Mouse (Mus musculus): Measurements from ENCODE around the gene Adamts15.

Gene Adamts15

DNA sequence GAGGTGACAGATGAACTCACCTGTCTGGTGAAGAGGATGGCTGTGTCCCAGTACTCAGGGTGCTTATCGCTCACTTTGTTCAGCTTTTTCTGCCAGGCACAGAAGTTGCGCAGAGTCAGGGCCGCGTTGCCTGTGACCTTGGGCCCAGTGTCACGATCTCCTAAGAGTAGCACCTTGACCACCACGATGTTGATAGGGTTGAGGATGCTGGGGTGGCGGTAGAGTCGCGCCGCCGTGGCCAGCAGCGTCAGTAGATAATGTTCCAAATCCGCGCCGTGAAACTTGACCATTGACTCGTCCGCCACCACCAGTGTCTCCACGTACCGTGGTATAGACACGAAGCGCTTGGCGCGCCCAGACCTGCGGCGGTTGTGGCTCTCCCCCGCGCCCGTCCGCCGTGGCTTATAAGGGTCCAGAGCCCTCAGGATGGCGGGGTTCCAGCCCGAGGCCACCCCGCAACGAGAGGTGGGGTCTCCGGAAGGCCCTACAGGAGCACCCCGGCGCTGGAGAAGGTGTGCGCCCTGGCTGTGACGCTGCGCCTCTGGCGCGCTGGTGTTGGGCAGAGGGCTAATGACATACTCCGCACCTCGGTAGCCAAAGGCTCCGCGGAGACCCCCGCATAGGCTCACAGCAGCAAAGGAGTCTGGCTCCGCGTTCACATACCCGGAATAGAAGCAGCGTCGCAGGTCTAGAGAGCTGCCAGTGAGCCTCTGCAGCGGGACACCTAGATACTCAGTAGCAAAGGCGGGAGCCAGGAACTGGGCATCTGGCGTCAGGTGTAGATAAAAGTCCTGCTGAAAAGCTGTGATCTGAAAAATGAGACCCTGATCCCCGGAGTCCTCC, 770 bp downstream of the Adamts15 start:
- DNase-seq, result no peak

- no peak for DNase-seq
These were observed 1.5 kb downstream of the Adamts15 start for GRCm38 (mm10) chr9:30920736-30921135.

DNA sequence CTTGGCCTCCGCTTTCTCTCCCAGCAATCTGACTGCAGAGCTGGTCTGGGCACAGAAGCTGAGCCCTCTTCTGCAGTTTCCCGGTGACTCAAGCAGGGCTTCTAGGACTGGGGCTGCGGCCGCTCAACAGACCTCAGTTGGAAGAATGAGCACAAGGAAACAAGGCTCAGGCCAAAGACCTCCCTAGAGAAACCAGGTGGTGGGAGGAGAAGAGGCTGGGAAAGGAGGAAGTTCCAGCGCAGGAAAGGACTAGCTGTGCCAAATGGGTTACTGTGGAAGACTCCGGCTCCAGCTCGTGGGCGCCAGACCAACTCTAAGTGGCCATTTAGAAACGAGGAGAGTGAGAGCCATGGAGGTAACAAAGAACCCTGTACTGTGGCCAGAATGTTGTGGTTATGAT, 2.6 kb downstream of the Adamts15 start:
- no peak for DNase-seq

GRCm38 (mm10) chr9:30918466-30919356, 3.5 kb downstream of the Adamts15 start:
- no peak for DNase-seq

DNA sequence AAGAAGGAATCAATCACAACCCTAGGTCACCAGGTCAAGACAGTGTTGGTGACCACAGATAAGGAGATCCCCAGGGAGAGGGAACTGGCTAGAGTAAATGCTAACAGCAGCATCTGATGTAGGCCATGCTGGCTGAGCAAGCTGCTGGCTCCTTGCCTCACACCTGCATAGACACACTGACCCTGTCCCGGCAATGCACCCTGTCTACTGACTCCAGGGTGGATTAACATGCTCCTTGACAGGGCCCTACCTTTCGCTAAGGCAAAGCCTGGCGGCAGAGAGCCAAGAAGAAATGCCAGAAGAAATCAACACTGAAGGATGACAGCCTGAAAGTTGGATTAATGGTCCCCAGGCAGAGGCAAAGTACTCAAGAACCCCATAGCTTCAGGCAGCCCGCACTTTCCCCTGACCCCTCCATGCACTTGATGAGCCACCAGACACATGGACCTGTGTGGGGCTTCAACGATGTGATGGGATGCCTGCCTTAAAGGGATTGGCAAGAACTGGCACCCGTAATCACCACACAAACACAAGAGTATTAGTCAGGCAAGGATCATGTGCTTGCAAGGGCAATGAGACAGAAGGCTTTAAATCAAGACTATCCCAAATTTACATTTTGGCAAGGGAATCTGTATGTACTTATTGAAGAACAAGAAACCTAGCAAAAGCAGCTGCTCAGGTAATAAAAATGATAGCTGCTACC, 5.8 kb downstream of the Adamts15 start:
- no peak for DNase-seq

DNA sequence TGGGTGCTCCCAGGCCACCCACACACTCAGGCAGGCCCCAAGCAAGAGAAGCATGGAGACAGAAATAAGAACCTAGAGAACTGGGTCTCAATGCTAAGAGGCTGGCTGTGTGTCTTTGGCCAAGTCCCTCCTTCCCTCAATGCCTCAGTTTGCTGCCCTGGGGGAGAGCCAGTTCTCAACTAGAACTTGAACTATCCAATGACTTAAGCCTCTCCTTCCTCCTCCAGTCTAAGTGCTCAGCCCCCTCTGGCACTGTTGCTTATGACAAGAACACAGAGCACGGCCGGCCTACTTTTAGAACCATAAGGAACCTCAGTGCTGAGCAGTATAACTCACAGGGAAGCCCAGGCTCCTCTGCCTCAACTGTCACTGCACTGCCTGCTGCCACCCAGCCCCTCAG, 8.0 kb downstream of the Adamts15 start:
- DNase-seq, result no peak

GRCm38 (mm10) chr9:30913429-30913828, 8.8 kb downstream of the Adamts15 start:
- no peak for DNase-seq

- DNase-seq, result no peak
These were observed 10.1 kb downstream of the Adamts15 start for GRCm38 (mm10) chr9:30912161-30912560.

DNA sequence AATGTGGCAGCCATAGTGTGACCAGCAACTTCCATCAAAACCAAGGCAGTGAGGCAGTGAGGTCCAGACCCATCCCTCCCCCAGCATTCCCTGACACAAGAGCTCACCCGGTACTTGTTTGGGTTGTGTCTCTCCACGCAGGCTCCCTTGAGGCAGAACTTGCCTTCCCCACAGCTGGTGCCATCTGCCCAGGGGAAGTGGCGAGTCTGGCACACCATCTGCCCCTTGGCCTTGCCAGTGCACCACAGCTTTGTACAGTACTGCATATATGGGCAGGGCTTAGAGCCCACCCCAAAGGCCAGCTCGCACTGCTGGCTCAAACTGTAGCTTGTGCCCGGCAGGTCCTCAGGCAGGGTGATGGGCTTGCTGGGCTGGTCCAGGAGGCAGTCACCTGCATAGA, 11.8 kb downstream of the Adamts15 start:
- DNase-seq, result no peak

DNA sequence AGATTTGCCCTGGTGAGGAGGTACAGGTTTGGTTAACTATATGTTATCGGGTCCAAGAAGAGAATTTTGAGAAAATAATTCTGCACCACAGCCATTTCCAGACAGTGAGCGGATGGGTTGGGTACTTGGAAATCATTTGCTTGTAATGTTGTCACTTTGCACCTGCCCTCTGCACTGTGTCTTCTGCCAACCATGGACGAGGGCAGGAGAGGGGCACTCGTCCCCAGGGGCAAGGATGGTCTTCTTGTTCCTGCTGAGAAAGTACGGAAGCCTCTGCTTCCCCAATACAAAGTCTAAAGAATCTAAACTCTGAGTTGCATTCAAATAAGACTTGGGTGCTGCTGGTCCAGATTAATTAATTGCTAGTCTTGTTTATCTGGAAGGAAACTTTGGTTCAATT, 13.3 kb downstream of the Adamts15 start:
- DNase-seq, result no peak

DNA sequence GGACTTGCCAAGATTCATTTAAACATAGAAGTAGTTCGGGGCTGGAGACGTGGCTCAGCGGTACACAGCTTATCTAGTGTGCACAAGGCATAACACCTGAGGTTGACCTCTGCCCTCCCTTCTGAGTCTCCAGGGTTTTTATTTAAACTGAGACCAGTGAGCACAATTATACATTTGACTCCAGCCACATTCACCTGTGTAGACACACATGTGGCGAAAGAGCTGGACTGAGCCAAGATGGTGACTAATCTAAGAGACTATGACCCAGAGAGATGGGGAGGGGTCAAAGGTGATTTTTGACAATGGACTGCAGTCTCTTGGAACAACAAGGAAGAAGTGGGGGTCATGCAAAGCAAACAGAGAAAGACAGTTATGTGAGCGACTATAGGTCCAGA, 14.0 kb downstream of the Adamts15 start:
- DNase-seq, result no peak

- no peak for DNase-seq
These were observed 14.5 kb downstream of the Adamts15 start for GRCm38 (mm10) chr9:30907677-30908295.

DNA sequence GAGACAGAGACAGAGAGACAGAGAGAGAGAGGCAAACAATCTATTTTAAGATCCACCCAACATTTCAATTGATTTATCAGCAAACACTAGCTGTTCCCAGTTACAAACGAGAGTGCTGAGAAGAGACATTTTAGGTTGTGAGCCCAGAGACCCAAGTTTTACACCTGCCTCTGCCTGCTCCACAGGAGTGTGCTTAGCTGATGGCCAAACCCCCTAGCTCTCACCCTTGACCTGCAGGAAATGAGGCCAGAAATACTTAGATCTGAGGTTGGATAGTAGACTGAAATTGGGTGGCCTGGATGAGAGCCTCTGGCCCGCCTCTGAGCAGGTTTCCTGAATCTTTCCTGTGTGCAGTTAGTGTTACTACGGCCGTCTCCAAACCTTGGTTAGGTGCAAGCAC, 15.8 kb downstream of the Adamts15 start:
- no peak for DNase-seq

- DNase-seq, result no peak
These were observed 16.4 kb downstream of the Adamts15 start for GRCm38 (mm10) chr9:30905861-30906260.

DNA sequence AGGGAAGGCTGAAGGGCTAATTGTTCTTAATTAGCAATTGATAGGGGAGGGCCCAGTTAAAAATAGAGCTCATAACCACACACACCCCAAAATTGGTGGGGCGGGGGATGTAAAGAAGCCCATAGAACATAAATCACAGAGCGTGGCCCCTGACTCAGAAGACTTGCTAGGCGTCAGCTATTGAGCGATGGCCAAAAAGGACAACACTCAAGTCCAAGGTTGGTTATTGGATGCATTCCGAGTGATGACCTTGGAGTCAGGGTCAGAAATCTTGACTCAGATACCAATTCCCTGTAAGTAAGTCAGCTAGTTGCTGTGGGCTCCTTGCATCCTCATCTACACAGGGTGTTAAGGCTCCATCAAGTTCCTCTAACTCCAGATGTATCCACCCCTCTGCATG, 19.0 kb downstream of the Adamts15 start:
- DNase-seq, result no peak

- DNase-seq, result no peak
These were observed 19.6 kb downstream of the Adamts15 start for GRCm38 (mm10) chr9:30902641-30903040.

- DNase-seq, result no peak
These were observed 20.1 kb downstream of the Adamts15 start for GRCm38 (mm10) chr9:30902152-30902551.

DNA sequence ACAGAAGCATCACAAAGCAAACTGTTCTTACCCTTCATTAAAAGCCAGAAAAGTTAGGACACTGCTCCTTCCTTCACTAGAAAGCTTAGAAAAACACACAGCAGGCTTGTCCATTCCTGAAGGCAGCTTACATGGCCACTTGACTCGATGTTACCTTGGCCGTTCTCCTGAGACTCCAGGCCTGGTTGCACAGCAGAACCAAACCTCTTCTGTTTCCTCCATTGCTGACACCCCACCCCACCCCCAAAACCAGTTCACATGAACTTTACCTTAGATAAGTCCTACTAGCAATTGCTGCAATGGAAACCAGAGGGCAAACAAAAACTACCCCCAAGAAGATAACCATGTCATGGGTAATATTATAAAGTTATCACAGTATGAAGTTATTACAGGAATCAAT, 25.1 kb downstream of the Adamts15 start:
- DNase-seq, result no peak

DNA sequence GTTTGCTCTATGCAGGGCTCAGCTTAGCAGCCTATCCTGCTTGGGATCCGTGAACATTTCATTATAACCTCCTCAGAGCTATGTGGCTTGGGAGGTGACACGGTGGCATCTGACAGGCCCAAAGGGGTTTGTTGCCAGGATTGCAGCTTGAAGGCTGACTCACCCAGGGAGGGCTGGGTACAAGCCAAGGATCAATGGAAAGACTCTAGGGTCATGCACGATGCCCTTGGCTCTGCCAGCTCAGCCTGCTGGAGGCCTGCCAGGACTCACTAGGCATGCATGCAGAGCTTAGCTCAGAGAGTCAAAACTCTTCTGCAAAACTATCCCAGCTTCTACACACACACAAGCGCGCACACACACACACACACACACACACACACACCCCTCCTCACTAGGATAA, 25.5 kb downstream of the Adamts15 start:
- peak in 1 of 2 experiments; percentile 14 for DNase-seq

- DNase-seq, result no peak
These were observed 26.6 kb downstream of the Adamts15 start for GRCm38 (mm10) chr9:30895618-30896017.

GRCm38 (mm10) chr9:30886276-30886675, 36.0 kb downstream of the Adamts15 start:
- no peak for DNase-seq

DNA sequence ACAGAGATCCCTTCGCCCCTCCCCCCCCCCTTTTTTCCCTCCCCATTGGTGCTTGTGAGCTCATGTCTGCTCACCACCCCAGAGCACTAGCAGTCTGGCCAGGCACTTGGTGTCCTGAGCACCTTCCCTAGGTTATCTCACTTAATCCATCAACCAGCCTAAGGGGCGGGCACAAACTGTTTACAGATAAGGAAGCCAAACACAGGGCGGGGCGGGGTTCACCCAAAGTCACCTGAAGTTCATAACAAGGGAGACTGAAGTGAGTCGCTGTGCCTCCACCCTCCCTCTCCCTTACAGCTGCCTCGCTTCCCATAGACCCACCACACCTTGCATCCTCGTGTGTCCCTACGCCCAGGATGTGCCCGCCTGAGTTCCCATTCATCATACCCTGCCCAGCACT, 41.7 kb downstream of the Adamts15 start:
- DNase-seq, result no peak

DNA sequence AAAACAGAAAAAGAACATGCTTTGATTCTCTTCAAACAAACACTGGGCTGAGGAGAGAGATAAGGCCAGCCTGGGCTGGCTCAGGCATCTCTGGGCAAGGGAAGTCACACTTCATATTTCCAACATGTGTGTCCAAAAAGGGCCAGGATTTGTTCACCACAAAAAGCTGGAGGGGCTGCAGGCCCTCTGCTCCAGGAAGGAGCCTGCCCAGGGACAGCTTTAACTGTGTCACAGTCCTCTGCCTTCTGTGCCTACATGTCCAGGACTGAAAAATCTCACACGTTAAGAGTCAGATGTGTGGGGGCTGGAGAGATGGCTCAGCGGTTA, 42.3 kb downstream of the Adamts15 start:
- DNase-seq, result no peak

Measured in spleen, adult 18-20 months (tissue).